Mouse (Mus musculus) E14TG2a.4 (cell line): ENCODE data around the gene Nxt2.

Experiments
- CTCF ChIP-seq: conservative IDR thresholded peaks from 2 replicates; pipeline ENCODE4 v1.5.1; 2014; ENCODE audit warnings: low read length
- NANOG ChIP-seq: IDR thresholded peaks from 2 replicates; pipeline ENCODE4 v1.6.1; 2014; ENCODE audit warnings: borderline replicate concordance, low read length, mixed read lengths

DNA sequence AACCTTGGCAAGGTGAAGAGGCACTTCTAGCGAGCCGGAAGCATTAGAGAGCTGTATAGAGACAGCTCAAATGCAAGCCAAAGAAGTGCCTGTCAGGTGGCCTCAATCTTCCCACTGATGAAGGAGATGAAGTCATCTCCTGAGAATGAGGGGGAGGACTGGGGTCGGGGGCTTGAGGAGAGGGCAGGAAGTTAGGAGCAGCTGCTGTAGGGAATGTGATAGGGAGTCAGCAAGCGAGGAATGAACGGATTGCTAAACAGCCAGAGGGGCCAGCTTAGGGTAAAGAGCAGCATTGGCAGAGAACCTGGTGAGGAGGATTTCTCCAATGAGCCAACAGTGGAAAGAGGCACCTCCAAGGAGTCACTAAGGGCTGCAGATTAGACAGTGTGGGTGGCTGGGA is 59.3 kb downstream of the Nxt2 start:
- TF ChIP-seq CTCF (no peak), NANOG (no peak)
